Mouse (Mus musculus) neutrophil, adult 5-6 weeks (primary cell): ENCODE measurements around the gene Elovl7. TPM values are rescaled to one million over a fixed set of nuclear protein-coding genes. Genes with fewer than 3 reads are reported as not detected.

Experiments used
- ATAC-seq: fragments of 151-379, 151-347 bp; 2 replicates; pipeline ENCODE4 v1.8.0; 2017; ENCODE audit warnings: mild to moderate bottlenecking, moderate TSS enrichment; ENCODE audit not compliant: insufficient number of reproducible peaks, poor library complexity, low FRiP score, severe bottlenecking; ENCODE audit errors: extremely low read depth
- total RNA-seq: library from RNA; stranded (forward); fragments of 200-1000 nt; gene quantifications from 2 replicates; pipeline ENCODE4 v1.2.3, GENCODE M21; 2017

Gene Elovl7
- total RNA-seq, 1 experiment from 2014 or later = 1.7 TPM

DNA sequence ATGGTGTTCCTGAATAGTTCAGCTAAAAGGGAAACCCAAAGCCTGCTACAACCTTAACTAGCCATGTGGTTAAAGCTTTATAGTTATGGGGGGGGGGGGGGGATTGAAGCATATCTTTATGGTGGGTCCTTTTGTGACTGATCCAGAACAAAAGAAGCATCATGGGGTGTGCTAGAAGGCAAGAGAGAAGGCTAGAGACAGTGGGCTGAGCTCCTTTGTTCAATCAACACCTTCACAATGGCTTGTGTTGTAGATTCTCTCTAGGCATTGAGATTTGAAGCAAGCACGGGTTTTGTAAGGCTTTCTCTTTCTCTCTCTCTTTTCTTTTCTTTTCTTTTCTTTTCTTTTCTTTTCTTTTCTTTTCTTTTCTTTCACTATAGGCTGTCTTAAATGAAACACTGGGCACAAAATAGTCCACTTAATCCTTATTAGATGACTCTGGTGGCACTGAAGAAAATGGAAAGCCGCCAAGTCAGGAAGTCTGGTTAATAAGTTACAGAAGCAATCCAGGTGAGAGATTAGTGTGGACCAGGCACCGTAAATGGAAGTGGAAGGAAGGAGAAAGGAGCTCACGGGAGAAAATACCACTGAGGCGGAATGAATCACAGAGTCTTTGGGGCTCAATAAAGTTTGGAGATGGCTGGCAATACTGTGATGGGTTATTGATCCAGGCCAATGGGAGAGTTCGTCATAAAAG lies 15.6 kb downstream of the Elovl7 start:
- no peak for ATAC-seq

DNA sequence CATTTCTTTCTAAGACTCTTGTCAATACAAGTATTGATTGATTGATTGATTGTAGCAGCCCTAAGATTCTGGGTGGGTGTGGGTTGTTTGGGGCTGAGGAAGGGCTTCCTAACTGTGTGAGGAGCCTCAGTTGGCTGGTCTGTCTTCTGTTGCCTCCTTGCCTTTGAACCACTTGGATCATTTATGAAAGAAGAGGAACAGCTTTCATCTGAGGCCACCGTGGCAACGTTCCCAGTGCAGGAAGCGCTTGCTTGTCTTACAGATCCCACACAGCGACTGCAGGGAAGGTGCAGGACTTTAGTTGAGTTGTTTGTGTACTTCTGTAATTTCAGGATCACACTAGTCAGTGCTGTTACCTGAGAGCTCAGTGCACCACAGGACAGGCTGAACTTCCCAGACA lies 25.8 kb downstream of the Elovl7 start:
- ATAC-seq = no peak

DNA sequence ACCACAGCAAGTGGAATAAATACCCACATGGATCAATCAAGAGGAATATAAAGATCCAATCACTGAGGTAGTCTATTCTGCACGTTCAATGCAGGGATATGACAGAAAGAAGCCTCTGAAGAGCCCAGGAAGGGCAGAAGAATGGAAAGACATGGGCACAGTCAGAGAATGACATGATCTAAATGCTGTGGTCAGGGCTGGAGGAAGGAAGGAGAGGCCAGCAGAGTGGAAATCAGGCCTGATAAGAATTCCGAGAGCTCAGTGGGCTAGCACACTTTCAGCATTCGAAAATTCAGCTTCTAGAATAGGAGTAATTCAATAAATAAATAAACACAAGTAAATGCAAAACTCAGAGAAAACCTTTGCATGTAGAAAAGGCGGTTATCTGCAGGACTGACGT lies 27.5 kb downstream of the Elovl7 start:
- no peak for ATAC-seq

DNA sequence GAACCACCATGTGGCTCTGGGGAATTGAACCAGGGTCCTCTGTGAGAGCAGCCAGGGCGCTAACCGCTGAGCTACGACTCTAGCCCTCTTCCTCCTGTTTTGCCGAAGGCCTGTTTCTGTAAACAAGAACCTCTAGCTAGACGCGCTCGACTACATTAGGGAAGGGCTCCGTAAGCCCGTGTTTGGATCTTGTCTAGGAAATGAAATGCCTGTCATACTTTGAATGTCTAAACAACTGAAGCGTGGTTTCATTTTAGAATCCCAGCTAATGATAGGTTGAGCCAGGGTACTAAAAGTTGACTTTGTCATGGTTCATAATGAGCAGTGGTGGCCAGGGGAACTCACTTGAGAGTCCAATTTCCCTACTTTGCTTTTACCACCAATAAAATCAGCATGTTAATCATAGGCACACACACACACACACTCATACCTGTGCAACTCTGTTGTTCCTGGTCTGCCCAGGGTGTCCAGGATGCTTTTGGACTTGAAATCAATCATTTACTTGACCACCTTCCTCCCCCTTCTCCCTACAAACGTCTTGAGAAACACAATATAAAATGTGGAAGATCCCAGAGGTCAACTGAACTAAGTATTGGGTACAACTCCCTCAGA lies 31.0 kb downstream of the Elovl7 start:
- no peak for ATAC-seq

DNA sequence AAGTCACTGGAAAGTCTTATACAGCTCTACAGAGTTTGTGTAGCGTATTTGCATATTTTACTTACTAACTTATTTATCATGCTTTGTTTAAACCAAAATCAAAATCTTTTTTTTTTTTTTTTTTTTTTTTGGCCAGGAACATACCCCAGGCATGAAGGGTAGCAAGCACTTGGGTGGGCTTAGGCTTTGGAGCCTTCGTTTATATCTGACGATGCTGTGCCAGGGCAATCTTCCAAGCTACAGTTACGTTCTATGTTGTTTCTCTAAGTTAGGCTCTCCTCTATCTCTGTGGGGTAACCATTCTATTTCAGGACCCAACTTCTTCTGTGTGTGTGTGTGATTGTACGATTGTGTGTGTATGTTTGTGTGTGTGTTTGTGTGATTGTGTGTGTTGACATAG lies 36.9 kb downstream of the Elovl7 start:
- no peak for ATAC-seq

DNA sequence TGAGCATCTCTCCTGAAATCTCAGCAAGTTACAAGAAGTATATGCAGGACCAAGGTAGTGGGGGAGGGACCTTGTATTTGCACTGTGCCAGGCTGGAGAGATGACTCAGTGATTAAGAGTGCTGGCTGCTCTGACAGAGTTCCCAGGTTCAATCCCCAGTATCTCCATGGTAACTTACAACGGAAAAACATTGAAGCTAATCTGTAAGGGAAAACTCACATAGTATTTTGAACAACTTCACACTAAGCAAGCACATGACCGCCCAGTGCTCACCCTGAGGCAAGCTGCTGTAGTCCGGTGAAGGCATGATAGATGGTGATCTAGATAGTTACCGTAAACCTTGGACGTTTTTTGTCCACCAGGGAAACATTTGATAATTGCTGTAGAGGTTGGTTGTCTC lies 39.8 kb downstream of the Elovl7 start:
- ATAC-seq = no peak

DNA sequence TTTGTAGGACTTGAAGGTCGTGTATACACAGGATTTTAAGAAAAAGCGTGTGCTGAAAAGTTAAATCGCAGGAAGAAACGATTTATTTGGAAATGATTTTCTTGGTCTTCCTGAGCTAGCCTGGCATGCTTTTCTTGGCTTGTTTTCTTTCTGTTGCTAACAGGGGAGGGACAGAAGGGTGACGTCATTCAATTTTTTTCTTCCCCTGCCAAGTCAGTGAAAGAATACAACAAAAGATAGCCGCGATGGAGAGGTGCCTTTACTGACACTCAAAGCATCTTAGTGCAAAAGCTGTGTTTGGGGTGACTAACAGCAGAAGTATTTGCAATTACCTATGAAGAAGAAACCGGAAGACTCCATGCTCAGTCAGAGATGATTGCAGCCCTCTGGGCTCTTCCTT lies 48.8 kb downstream of the Elovl7 start:
- no peak for ATAC-seq

DNA sequence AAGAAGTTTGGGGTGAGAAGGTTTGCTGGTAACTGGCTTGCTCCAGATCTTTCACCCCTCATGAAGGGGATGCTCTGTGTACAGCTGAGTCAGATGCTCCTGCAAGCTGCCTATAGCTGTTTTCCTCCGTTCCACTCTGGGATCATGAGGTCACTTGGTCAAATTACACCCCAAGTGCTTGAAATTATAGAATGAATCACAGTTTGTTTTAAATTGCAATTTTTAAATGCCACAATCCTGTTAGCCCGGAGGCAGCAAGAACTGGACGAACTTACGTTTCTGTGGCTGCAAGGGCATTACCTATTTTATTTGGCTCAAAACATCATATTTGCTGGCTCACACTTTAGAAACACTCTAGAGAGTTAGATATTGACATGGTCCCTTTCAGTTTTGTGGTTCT lies 51.2 kb downstream of the Elovl7 start:
- ATAC-seq = no peak

DNA sequence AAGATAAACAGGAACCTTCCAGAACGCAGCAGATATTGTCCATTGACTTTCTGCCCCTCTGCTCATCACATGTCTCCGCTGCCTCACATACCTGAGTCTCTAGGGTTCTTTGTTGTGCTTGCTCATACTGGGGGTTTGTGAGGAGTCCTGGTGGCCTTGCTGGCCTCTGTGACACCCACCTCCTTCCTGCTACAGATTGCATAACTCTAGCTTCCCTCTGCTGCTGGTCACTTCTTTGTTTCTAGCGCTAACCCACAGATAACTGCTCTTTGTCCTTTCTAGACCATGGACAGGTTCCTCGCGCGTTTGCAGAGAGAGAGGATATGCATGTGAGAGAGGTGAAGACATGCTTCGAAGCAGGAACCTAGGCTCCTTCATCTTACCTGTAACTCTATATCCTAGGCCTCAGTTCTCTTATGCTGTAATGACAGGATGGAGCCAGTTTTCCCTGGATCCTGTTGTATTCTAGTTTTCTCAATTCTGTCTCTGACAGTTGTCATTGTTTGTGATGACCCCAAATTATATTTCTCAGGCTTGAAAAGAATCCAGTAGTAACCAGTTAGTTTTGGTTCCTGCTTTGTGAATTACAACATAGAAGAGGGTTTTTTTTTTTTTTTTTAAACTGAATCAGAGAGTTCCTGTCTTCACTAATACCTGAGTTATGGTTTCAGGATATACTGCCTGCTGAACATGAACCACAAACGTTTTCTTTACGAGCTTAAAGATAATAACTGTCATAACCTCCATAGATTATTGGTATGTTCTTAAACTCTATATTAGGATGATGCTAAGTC lies 53.8 kb downstream of the Elovl7 start:
- peak; percentile 88 for ATAC-seq

DNA sequence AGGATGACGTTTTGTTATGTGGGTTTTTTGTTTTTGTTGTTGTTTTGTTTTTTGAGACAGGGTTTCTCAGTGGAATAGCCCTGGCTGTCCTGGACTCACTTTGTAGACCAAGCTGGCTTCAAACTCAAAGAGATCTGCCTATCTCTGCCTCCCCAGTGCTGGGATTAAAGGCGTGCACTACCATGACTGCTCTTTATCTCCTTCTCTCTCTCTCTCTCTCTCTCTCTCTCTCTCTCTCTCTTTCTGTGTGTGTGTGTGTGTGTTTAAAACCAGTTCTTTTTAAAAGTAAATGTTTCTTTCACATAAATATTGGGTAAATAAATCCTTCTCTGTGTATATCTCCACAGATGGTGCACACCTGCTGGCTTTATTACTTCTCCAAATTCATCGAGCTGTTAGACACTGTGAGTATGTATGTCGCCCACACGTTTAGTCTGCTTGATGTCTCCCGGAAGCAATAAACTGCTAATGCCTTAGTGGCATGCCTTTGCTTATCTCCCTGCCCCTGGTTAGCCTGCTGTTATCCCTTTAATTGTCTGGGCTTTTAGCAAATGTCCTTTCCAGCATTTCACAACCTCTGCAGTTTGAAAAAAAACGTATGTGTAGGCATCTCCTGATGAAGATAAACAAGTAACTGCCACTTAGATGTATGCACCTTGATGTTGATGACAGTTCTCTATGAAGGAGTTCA lies 57.4 kb downstream of the Elovl7 start:
- ATAC-seq = no peak

DNA sequence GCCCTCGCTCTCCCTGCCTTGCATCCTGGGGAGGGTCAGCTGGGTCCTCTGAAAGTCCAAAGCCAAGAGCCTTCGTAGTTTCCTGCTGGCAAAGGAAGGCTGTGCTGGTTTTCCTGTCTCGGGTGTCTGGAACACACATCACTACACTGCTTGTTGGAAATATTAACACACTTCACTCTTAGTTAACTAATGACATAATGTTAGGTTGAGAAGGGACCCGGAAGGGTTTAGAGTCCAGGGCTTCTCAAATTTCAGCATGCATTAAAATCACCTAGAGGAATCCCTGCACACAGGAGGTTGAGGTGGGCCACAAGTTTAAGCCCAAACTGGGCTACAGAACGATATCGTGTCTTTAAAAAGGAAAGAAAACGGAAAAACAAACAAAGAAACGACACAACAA lies 58.1 kb downstream of the Elovl7 start:
- no peak for ATAC-seq

DNA sequence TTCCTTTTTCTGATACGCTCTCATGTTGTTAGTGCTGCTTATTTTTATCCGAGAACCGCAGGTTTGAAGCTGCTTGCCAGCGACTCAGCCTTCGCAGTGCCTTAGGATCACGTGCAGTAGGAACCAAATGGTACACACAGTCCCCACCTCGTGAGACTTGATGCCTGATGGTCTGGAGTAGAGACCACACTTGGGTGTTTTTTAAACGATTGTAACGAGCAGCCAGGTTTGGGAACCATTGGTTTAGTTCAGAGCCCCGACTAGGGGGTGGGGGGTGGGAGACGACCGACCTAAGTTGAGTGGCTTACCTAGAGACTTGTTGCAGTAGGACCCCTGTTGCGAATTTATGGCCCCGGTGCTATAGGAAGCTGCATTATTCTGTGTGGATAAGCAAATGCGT lies 58.8 kb downstream of the Elovl7 start:
- ATAC-seq = no peak

DNA sequence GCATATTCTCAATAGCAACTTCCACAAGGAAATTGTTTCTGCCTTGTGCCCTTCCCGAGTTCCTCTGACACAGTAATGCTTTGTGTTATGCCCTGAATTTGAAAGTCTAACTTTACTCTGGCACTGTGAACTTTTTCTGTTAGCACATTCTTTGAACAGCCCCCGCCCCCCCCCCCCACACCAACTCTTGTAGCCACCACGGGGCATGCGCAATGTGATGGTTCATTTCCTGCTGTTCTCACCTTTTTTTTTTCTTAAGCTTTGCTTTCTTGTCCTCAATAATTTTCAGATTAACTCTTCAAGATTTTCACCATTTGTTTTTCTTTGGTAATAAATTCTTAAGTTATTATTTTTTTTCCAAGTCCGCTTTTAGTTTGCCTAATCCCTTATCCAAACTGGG lies 59.3 kb downstream of the Elovl7 start:
- ATAC-seq = no peak

DNA sequence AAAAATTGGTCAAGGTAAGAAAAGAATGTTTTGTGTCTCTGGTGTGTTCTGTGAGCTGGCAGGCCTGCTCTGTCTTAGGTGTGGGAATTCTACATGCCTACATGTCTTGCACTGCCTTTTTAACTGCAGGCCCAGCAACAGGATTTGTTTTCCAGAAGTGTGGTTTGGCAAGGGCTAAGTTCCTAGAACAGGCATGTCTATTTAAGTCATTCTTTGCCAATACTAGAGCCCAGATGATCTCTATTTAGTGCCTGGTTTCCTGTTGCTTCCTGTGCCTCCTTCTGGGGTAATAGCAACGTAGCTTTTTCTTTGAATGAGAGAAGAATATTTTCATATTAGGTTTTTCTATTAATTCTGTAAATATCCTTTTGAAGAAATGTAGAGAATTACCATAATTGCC lies 62.4 kb downstream of the Elovl7 start:
- ATAC-seq = no peak

DNA sequence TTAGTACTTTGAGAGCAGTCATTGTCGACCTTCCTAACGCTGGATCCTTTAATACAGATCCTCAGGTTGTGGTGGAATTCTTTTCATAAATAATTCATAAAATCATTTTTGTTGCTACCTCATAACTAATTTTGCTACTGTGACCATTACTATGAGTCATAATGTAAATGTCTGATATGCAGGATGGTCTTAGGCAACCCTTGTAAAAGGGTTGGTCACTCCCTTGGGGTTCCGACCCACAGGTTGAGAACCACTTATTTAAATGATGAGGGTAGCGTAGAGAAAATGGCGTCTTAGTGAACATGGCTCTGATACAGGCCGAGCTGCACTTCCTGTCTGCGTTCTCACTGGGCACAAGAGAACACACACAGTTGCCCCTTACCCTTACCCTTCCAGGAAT lies 63.1 kb downstream of the Elovl7 start:
- no peak for ATAC-seq

DNA sequence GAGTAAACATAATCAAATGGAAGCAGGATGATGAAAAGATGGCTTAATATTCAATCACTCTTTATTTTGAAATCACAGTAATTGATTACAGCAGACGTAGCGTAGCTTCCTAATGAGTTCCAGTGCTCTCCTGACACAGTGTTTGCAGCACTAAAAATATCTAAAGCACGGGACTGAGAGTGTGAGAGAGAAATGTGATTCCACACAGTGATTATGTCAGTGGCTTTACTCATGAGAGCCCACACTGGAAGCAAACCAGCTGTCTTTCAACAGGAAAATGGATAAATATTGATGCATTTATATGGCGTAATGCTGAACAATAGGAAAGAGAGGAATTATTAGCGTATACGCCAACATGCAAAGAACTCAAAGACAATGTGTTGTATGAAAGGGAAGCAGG lies 64.4 kb downstream of the Elovl7 start:
- ATAC-seq = no peak

DNA sequence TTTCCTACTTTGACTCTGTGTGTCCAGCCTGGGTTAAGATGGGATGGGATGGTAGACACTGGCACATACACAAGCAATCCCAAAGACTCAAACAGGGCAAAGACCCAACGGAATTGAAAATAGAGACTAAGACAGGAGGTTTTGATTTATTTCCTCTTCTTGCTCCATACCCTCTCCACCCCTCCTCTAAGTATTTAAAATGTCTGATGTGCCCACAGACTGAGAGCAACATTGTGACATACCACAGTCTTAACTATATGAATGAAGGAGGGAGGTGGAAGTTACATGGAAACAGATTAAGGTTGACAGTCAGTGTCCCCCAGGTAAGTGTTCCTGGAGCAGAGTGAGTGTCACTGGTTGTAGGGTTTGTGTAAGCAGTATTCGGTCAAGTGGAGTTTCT lies 70.1 kb downstream of the Elovl7 start:
- ATAC-seq = no peak

DNA sequence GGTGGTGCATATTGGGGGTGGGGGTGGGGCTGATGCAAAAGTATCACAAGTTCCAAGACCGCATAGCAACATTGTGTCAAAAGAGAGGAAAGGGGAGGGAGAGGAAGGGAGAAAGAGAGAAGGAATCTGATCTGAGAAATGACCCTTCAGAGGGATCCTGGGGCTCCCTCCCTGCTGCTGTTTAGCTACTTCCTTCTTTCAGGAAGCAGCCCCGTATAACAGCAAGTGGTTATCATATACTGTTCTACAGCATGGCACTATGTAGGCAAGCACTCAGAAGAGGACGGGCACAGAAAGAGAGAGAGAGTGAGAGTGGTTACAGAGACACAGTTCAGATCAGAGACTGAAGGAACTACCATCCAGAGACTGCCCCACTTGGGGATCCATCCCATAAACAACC lies 73.7 kb downstream of the Elovl7 start:
- ATAC-seq = no peak

DNA sequence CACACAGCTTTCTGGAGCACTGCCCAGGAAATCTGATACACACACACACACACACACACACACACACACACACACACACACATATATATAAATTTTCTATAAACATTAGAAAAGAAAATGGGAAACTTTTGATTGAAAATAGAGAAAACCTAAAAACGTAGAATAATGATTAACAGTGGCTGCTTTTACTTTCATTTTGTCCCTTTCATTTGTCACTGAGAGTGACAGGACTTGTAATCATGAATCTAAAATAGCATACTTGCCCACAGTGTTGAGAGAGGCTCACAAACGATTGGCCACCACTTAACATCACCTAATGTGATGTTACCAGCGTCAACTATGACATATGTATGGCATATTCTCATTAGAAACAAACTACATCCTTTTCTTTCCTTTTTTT lies 75.2 kb downstream of the Elovl7 start:
- ATAC-seq = no peak

DNA sequence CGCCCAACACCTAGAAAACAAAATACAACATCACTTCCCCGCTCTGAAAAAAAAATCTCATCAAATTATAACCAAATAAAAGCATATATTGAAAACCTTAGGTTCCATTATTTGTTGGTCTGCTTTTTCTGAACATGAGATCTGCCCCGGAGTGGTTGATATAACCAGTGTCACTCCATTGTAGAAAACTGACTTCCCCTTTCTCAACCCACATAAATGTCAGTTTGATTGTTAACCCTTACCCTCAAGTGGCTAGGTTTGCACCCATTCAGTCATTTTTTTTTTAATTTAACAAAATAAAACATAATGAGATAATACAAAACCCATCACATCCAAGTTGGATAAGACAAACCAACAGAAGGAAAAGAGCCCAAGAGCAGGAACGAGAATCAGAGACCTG lies 76.1 kb downstream of the Elovl7 start:
- ATAC-seq = no peak
